Mouse (Mus musculus) brain, embryonic 14.5 days (tissue): Measurements from ENCODE around the gene Gadd45b.

Experiments used
- CTCF ChIP-seq: fragments of 200-500 bp; IDR thresholded peaks from 2 replicates; pipeline ENCODE4 v1.5.1; 2012; ENCODE audit warnings: inconsistent platforms, mild to moderate bottlenecking, moderate library complexity, borderline replicate concordance; ENCODE audit not compliant: insufficient read depth, insufficient read length; ENCODE audit errors: extremely low read depth
- POLR2A ChIP-seq: fragments of 200-500 bp; IDR thresholded peaks from 2 replicates; pipeline ENCODE4 v1.6.1; 2012; ENCODE audit warnings: mild to moderate bottlenecking, inconsistent platforms, borderline replicate concordance; ENCODE audit not compliant: poor library complexity, insufficient read depth, insufficient read length, severe bottlenecking; ENCODE audit errors: extremely low read depth

- TF ChIP-seq POLR2A: no peak
- no peak for TF ChIP-seq CTCF
Measured at GRCm38 (mm10) chr10:80950314-80950713, 20.4 kb downstream of the Gadd45b start.
